Mouse (Mus musculus) liver, embryonic 12.5 days (tissue): ENCODE measurements at regions not wholly inside any gene's neighbourhood (a gene's known extent, or its start where the extent isn't known, plus 50 kb on each side); places are given as distances from the start of the nearest gene placed in this dataset.

Experiments used
- ATAC-seq: fragments of 200-750 bp; cut with Nextera tagmentation; 2 replicates; pipeline ENCODE4 v1.8.0; 2017; ENCODE audit warnings: moderate number of reproducible peaks, mild to moderate bottlenecking, moderate library complexity
- H3K27ac ChIP-seq: fragments of 300-500 bp; sonication (generic); 2 replicates; pipeline ENCODE4 v1.5.1; 2016; ENCODE audit warnings: mild to moderate bottlenecking
- H3K27me3 ChIP-seq: fragments of 300-500 bp; sonication (generic); replicated peaks from 2 replicates; pipeline ENCODE4 v1.6.1; 2016; ENCODE audit warnings: mild to moderate bottlenecking, moderate library complexity
- H3K36me3 ChIP-seq: fragments of 300-500 bp; sonication (generic); 2 replicates; pipeline ENCODE4 v1.6.1; 2016; ENCODE audit warnings: mild to moderate bottlenecking, moderate library complexity
- H3K4me1 ChIP-seq: fragments of 300-500 bp; sonication (generic); 2 replicates; pipeline ENCODE4 v1.6.1; 2016
- H3K4me2 ChIP-seq: fragments of 300-500 bp; sonication (generic); 2 replicates; pipeline ENCODE4 v1.6.1; 2016; ENCODE audit warnings: mild to moderate bottlenecking, moderate library complexity
- H3K4me3 ChIP-seq: fragments of 300-500 bp; sonication (generic); 2 replicates; pipeline ENCODE4 v1.5.1; 2016; ENCODE audit warnings: mild to moderate bottlenecking, moderate library complexity
- H3K9ac ChIP-seq: fragments of 300-500 bp; sonication (generic); 2 replicates; pipeline ENCODE4 v1.6.1; 2016; ENCODE audit warnings: mild to moderate bottlenecking, moderate library complexity
- H3K9me3 ChIP-seq: fragments of 300-500 bp; sonication (generic); replicated peaks from 2 replicates; pipeline ENCODE4 v1.6.1; 2016; ENCODE audit warnings: mild to moderate bottlenecking, moderate library complexity
- WGBS: fragments of 180-500 bp; shearing (Covaris S2); methylation state at CpG from one replicate; pipeline ENCODE4 v1.1.7; 2016; ENCODE audit not compliant: insufficient replicate concordance; 5-methylcytosine and 5-hydroxymethylcytosine counted together

- WGBS, result 42% methylated on average over 9 of the region's 9 CpGs
- ATAC-seq, result no peak
These were observed 226.0 kb upstream of the Kif2a start for GRCm38 (mm10) chr13:107247792-107248505.

GRCm38 (mm10) chr13:107246956-107247751 is 225.2 kb upstream of the Kif2a start:
- H3K27ac ChIP-seq, result no peak overlapping the region
- H3K4me1 ChIP-seq, result no peaks in the 10 kb centered on the region
- H3K4me3 ChIP-seq, result no peak overlapping the region
- peaks cover 16% of the 10 kb centered on the region for H3K27me3 ChIP-seq
- H3K9me3 ChIP-seq, result no peaks in the 10 kb centered on the region
- no peaks in the 10 kb centered on the region for H3K36me3 ChIP-seq
- H3K4me2 ChIP-seq, result no peak overlapping the region
- ATAC-seq, result no peak
- 34% methylated on average over 17 of the region's 17 CpGs for WGBS
- H3K9ac ChIP-seq, result no peak overlapping the region

More at GRCm38 (mm10) chr13:107247792-107248505, 226.0 kb upstream of the Kif2a start:
- Histone ChIP-seq H3K27ac (no peak overlapping the region), H3K4me3 (no peak overlapping the region), H3K36me3 (no peaks in the 10 kb centered on the region), H3K9ac (no peak overlapping the region), H3K27me3 (peaks cover 16% of the 10 kb centered on the region), H3K4me2 (no peak overlapping the region), H3K9me3 (no peaks in the 10 kb centered on the region), H3K4me1 (no peaks in the 10 kb centered on the region)

GRCm38 (mm10) chr13:107244173-107244572 is 222.2 kb upstream of the Kif2a start:
- Histone ChIP-seq H3K4me3 (no peak overlapping the region), H3K27ac (no peak overlapping the region), H3K36me3 (no peaks in the 10 kb centered on the region), H3K4me2 (no peak overlapping the region), H3K9ac (no peak overlapping the region), H3K4me1 (no peaks in the 10 kb centered on the region), H3K9me3 (no peaks in the 10 kb centered on the region), H3K27me3 (peaks cover 16% of the 10 kb centered on the region)
- no peak for ATAC-seq
- WGBS, result 60% methylated on average over 3 of the region's 3 CpGs

GRCm38 (mm10) chr13:107239035-107239387 is 217.1 kb upstream of the Kif2a start:
- Histone ChIP-seq H3K36me3 (no peaks in the 10 kb centered on the region), H3K9ac (no peak overlapping the region), H3K4me1 (no peaks in the 10 kb centered on the region), H3K4me3 (no peak overlapping the region), H3K27ac (no peak overlapping the region), H3K4me2 (no peak overlapping the region), H3K9me3 (no peaks in the 10 kb centered on the region), H3K27me3 (no peaks in the 10 kb centered on the region)
- no peak for ATAC-seq
- whole genome bisulfite sequencing, result 49% methylated on average over 4 of the region's 4 CpGs

- no peak overlapping the region for H3K9ac ChIP-seq
- H3K36me3 ChIP-seq, result no peaks in the 10 kb centered on the region
- H3K27ac ChIP-seq, result no peak overlapping the region
- H3K9me3 ChIP-seq, result no peaks in the 10 kb centered on the region
- H3K27me3 ChIP-seq, result no peaks in the 10 kb centered on the region
- ATAC-seq, result no peak
- WGBS, result 63% methylated on average over 9 of the region's 9 CpGs
- no peak overlapping the region for H3K4me3 ChIP-seq
- no peaks in the 10 kb centered on the region for H3K4me1 ChIP-seq
- H3K4me2 ChIP-seq, result no peak overlapping the region
These were observed 216.6 kb upstream of the Kif2a start for GRCm38 (mm10) chr13:107238364-107239034.

- no peak overlapping the region for H3K4me2 ChIP-seq
- no peak for ATAC-seq
- H3K27me3 ChIP-seq, result no peaks in the 10 kb centered on the region
- H3K36me3 ChIP-seq, result no peaks in the 10 kb centered on the region
- no peak overlapping the region for H3K27ac ChIP-seq
- no peak overlapping the region for H3K4me3 ChIP-seq
- WGBS, result 43% methylated on average over 5 of the region's 5 CpGs
- no peak overlapping the region for H3K9ac ChIP-seq
- no peaks in the 10 kb centered on the region for H3K9me3 ChIP-seq
- no peaks in the 10 kb centered on the region for H3K4me1 ChIP-seq
These were observed 197.5 kb upstream of the Kif2a start for GRCm38 (mm10) chr13:107219456-107219855.

- 78% methylated on average over 8 of the region's 8 CpGs for WGBS
- no peak overlapping the region for H3K4me3 ChIP-seq
These were observed 196.4 kb upstream of the Kif2a start for GRCm38 (mm10) chr13:107218351-107218750.

GRCm38 (mm10) chr13:107217825-107218224 is 195.9 kb upstream of the Kif2a start:
- H3K4me3 ChIP-seq, result no peak overlapping the region
- H3K9me3 ChIP-seq, result no peaks in the 10 kb centered on the region
- ATAC-seq, result no peak
- no peaks in the 10 kb centered on the region for H3K36me3 ChIP-seq
- H3K4me2 ChIP-seq, result no peak overlapping the region
- H3K27me3 ChIP-seq, result no peaks in the 10 kb centered on the region
- no peak overlapping the region for H3K27ac ChIP-seq
- no peak overlapping the region for H3K9ac ChIP-seq
- no peaks in the 10 kb centered on the region for H3K4me1 ChIP-seq
- WGBS, result 44% methylated on average over 6 of the region's 6 CpGs

More at GRCm38 (mm10) chr13:107218351-107218750, 196.4 kb upstream of the Kif2a start:
- Histone ChIP-seq H3K4me1 (no peaks in the 10 kb centered on the region), H3K27me3 (no peaks in the 10 kb centered on the region), H3K9ac (no peak overlapping the region), H3K27ac (no peak overlapping the region), H3K9me3 (no peaks in the 10 kb centered on the region), H3K36me3 (no peaks in the 10 kb centered on the region), H3K4me2 (no peak overlapping the region)
- ATAC-seq, result no peak

- H3K4me1 ChIP-seq, result no peaks in the 10 kb centered on the region
- no peak overlapping the region for H3K4me2 ChIP-seq
- H3K36me3 ChIP-seq, result no peaks in the 10 kb centered on the region
- no peak overlapping the region for H3K4me3 ChIP-seq
- no peaks in the 10 kb centered on the region for H3K27me3 ChIP-seq
- H3K9me3 ChIP-seq, result no peaks in the 10 kb centered on the region
- no peak overlapping the region for H3K9ac ChIP-seq
- H3K27ac ChIP-seq, result no peak overlapping the region
- no peak for ATAC-seq
- WGBS, result 57% methylated on average over 2 of the region's 2 CpGs
These were observed 191.4 kb upstream of the Kif2a start for GRCm38 (mm10) chr13:107213281-107213680.

- ATAC-seq, result no peak
- H3K9ac ChIP-seq, result no peak overlapping the region
- H3K36me3 ChIP-seq, result no peaks in the 10 kb centered on the region
- H3K27me3 ChIP-seq, result no peaks in the 10 kb centered on the region
- H3K9me3 ChIP-seq, result no peaks in the 10 kb centered on the region
- no peak overlapping the region for H3K27ac ChIP-seq
- no peak overlapping the region for H3K4me3 ChIP-seq
- WGBS, result 68% methylated on average over 6 of the region's 6 CpGs
- H3K4me1 ChIP-seq, result no peaks in the 10 kb centered on the region
- no peak overlapping the region for H3K4me2 ChIP-seq
These were observed 188.8 kb upstream of the Kif2a start for GRCm38 (mm10) chr13:107210676-107211075.

- H3K27ac ChIP-seq, result no peak overlapping the region
- no peak overlapping the region for H3K4me3 ChIP-seq
- H3K9ac ChIP-seq, result no peak overlapping the region
- H3K4me1 ChIP-seq, result no peaks in the 10 kb centered on the region
- no peaks in the 10 kb centered on the region for H3K9me3 ChIP-seq
- WGBS, result 67% methylated on average over 20 of the region's 20 CpGs
- no peaks in the 10 kb centered on the region for H3K27me3 ChIP-seq
- no peak for ATAC-seq
- no peaks in the 10 kb centered on the region for H3K36me3 ChIP-seq
- H3K4me2 ChIP-seq, result no peak overlapping the region
These were observed 185.6 kb upstream of the Kif2a start for GRCm38 (mm10) chr13:107207354-107208181.
